Mouse (Mus musculus): ENCODE data around the gene Tfb2m. TPM values are rescaled to one million over a fixed set of nuclear protein-coding genes. Genes with fewer than 3 reads are reported as not detected.

Tfb2m gene
- polyA plus RNA-seq, 1 experiment: 125 TPM

- Histone ChIP-seq H3K27ac (replicated peaks; ENCODE audit: low read depth, low read length) (peak overlapping the region; percentile 44), H3K4me3 (ENCODE audit: insufficient read depth, low read depth, low read length) (peak overlapping the region; percentile 57), H3K4me1 (ENCODE audit: control insufficient read depth, insufficient read depth, insufficient read length, low read length) (peaks cover 22% of the 10 kb centered on the region)
Measured at GRCm38 (mm10) chr1:179548220-179548619, 2.2 kb upstream of the Tfb2m start.

- Histone ChIP-seq H3K27ac (replicated peaks; ENCODE audit: low read depth, low read length) (0 out of 2 replicates have a peak overlapping the region, but pooled peaks have one; percentile 10), H3K4me1 (ENCODE audit: control insufficient read depth, insufficient read depth, insufficient read length, low read length) (peaks cover 16% of the 10 kb centered on the region), H3K4me3 (ENCODE audit: insufficient read depth, low read depth, low read length) (peak overlapping the region; percentile 83)
Measured at GRCm38 (mm10) chr1:179547176-179547575, 1.1 kb upstream of the Tfb2m start.

DNA sequence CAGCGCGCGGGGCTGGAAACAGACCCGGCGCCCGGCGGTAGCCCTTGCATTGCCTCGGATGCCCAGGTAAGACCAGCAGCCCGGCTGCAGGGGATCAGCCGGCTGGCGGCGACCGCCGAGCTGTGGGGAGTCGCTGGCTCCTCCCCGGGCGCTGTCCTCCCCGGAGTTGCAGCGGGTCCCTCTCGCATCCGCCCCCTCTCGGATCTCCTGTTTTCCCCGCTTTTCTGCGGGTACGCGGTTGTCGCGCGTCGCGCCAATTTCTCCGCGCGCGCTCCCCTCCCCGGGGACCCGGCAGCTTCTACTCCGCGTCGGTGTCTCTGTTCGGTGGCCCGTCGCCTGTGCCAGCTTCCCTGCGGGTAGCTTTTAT is 467 bp upstream of the Tfb2m start:
- H3K4me3 ChIP-seq (ENCODE audit: insufficient read depth, low read depth, low read length): peak overlapping the region; percentile 83
- peak overlapping the region; percentile 60 for H3K27ac ChIP-seq (replicated peaks; ENCODE audit: low read depth, low read length)
- H3K4me1 ChIP-seq (ENCODE audit: control insufficient read depth, insufficient read depth, insufficient read length, low read length): peaks cover 14% of the 10 kb centered on the region

GRCm38 (mm10) chr1:179541502-179541901 is 4.6 kb downstream of the Tfb2m start:
- H3K4me1 ChIP-seq (ENCODE audit: control insufficient read depth, insufficient read depth, insufficient read length, low read length): peaks cover 5% of the 10 kb centered on the region; the same call in 1 of the 2 replicates
- H3K27ac ChIP-seq (replicated peaks; ENCODE audit: low read depth, low read length): no peak overlapping the region
- H3K4me3 ChIP-seq (ENCODE audit: insufficient read depth, low read depth, low read length): no peak overlapping the region

- Histone ChIP-seq H3K4me1 (ENCODE audit: control insufficient read depth, insufficient read depth, insufficient read length, low read length) (peaks cover 2% of the 10 kb centered on the region; the same call in 1 of the 2 replicates), H3K4me3 (ENCODE audit: insufficient read depth, low read depth, low read length) (no peak overlapping the region), H3K27ac (replicated peaks; ENCODE audit: low read depth, low read length) (no peak overlapping the region)
Measured at GRCm38 (mm10) chr1:179539887-179540286, 6.2 kb downstream of the Tfb2m start.

DNA sequence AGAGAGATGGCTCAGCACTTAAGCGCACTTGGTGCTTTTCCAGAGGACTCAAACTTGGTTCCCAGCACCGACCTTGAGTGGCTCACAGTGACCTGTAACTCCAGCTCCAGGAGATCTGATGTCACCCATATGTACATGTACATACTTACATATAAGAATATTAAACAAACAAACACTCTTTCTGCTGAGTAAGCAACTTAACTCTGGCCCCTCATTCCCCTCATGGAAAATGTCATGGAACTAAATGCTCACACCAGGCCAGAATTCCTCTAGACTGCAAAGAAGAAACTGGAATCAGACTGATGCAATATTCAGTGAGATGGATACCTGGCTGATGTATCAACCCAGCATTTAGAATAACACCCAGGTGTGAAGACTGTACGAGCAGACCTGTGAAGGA is 7.0 kb downstream of the Tfb2m start:
- H3K4me3 ChIP-seq (ENCODE audit: insufficient read depth, low read depth, low read length): no peak overlapping the region
- no peaks in the 10 kb centered on the region for H3K4me1 ChIP-seq (ENCODE audit: control insufficient read depth, insufficient read depth, insufficient read length, low read length)
- no peak overlapping the region for H3K27ac ChIP-seq (replicated peaks; ENCODE audit: low read depth, low read length)

GRCm38 (mm10) chr1:179519901-179520300 is 26.2 kb downstream of the Tfb2m start:
- Histone ChIP-seq H3K27ac (replicated peaks; ENCODE audit: low read depth, low read length) (no peak overlapping the region), H3K4me1 (ENCODE audit: control insufficient read depth, insufficient read depth, insufficient read length, low read length) (no peaks in the 10 kb centered on the region), H3K4me3 (ENCODE audit: insufficient read depth, low read depth, low read length) (no peak overlapping the region)

GRCm38 (mm10) chr1:179517713-179518465 is 28.2 kb downstream of the Tfb2m start, which contains the start of gene Smyd3:
Gene Smyd3, minus strand, starts transcription at chr1:179518041.
- H3K4me1 ChIP-seq (ENCODE audit: control insufficient read depth, insufficient read depth, insufficient read length, low read length): no peaks in the 10 kb centered on the region
- peak within 1 kb of the TSS; percentile 80 for H3K4me3 ChIP-seq (ENCODE audit: insufficient read depth, low read depth, low read length)
- no peak within 1 kb of the TSS for H3K27ac ChIP-seq (replicated peaks; ENCODE audit: low read depth, low read length)

DNA sequence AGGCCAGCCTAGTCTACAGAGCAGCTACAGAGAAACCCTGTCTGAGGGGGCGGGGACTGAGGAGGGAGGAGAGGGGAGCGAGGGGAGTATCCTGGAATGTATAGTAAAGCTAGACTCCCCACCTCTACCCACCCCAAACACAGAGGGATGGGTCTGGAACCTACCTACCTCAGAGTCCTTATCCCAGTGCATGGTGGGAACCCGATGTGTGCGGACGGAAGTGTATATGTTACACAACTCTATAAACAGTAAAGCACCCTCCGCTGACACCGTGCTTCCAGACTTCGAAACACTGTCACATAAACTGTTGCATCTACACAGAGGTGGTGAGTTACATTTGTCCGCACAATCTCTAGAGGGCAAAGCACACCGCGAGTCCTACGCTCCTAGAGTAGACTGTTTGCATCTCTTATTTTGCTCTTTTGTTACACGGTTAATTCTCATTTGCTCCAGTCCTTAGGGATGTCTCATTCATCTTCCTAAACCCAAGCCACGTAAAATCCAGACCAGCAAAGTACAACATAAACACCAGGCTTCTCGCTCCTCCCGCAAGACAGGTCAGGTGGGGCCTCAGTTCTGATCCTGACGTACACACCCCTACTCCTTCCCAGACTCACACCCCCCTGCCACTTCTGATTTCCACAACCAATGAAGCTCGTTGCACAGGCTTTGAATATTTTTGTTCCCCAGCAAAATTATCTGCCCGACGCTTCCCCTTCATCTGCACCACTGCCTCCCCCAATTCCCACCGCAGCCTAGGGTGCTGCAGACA is 28.9 kb downstream of the Tfb2m start:
- no peak overlapping the region for H3K27ac ChIP-seq (replicated peaks; ENCODE audit: low read depth, low read length)
- no peaks in the 10 kb centered on the region for H3K4me1 ChIP-seq (ENCODE audit: control insufficient read depth, insufficient read depth, insufficient read length, low read length)
- peak overlapping the region; percentile 80 for H3K4me3 ChIP-seq (ENCODE audit: insufficient read depth, low read depth, low read length)

DNA sequence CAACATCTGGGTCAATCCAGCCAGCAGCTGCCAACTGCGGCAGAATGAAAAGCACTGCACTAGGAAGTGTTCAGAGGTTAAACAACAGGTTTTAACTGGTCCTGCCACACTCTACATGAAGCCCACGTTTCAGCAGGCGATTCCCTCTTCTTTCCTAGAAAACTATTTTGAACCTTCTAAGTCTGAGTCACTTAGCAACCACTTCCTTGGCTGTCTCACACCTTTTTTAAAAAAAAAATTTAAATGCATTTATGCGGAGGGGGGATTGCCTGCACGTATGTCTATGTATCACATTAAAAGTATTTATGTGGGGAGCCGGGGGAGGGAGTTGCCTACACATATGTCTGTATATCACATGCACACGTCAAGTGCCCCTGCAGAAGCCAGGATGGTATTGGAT is 34.2 kb downstream of the Tfb2m start:
- H3K4me1 ChIP-seq (ENCODE audit: control insufficient read depth, insufficient read depth, insufficient read length, low read length): no peaks in the 10 kb centered on the region
- no peak overlapping the region for H3K27ac ChIP-seq (replicated peaks; ENCODE audit: low read depth, low read length)
- H3K4me3 ChIP-seq (ENCODE audit: insufficient read depth, low read depth, low read length): no peak overlapping the region

- no peak overlapping the region for H3K4me3 ChIP-seq (ENCODE audit: insufficient read depth, low read depth, low read length)
- no peaks in the 10 kb centered on the region for H3K4me1 ChIP-seq (ENCODE audit: control insufficient read depth, insufficient read depth, insufficient read length, low read length)
- no peak overlapping the region for H3K27ac ChIP-seq (replicated peaks; ENCODE audit: low read depth, low read length)
Measured at GRCm38 (mm10) chr1:179510546-179511340, 35.3 kb downstream of the Tfb2m start.

GRCm38 (mm10) chr1:179506530-179507315 is 39.3 kb downstream of the Tfb2m start:
- no peak overlapping the region for H3K27ac ChIP-seq (replicated peaks; ENCODE audit: low read depth, low read length)
- H3K4me1 ChIP-seq (ENCODE audit: control insufficient read depth, insufficient read depth, insufficient read length, low read length): no peaks in the 10 kb centered on the region
- no peak overlapping the region for H3K4me3 ChIP-seq (ENCODE audit: insufficient read depth, low read depth, low read length)

DNA sequence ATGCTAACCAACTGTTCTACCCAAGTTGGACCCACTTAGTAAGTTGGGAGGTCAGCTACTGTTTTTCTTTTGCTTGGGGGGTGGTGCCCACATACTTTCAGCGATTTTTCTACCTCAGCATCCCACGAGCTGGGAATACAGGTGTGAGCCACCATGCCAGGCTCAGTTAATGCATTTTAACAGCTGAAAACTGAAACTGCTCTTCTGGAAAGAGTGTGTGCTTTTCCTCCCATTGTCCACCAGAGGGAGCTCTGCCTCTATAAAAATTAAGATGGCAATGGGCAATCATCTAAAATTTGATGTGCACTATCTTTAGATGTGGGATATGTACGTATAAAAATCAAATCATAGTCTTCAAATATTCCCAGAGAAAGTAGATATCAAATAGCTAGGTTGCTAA is 43.5 kb downstream of the Tfb2m start:
- H3K4me1 ChIP-seq (ENCODE audit: control insufficient read depth, insufficient read depth, insufficient read length, low read length): no peaks in the 10 kb centered on the region
- no peak overlapping the region for H3K4me3 ChIP-seq (ENCODE audit: insufficient read depth, low read depth, low read length)
- no peak overlapping the region for H3K27ac ChIP-seq (replicated peaks; ENCODE audit: low read depth, low read length)

DNA sequence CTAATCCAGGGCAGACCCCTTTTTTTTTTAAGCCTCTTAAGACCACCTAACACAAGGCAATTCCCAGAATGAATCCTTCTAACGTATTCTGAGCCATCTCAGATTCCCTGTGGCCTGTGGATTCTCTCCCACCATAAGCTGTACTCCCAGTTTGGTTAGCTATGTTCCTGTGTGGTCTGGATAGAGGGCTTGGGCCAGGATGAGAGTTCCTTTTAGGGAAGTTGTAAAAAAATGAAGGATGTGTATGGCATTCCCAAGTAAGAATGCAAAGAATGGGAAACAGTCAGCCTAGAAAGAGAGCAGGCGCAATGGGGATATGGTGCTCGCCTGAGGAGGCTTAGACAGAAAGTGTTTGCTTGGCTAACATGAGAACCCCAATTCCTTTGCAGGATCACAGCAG is 46.8 kb downstream of the Tfb2m start:
- H3K4me3 ChIP-seq (ENCODE audit: insufficient read depth, low read depth, low read length): no peak overlapping the region
- H3K27ac ChIP-seq (replicated peaks; ENCODE audit: low read depth, low read length): no peak overlapping the region
- no peaks in the 10 kb centered on the region for H3K4me1 ChIP-seq (ENCODE audit: control insufficient read depth, insufficient read depth, insufficient read length, low read length)

Measured in brown adipose tissue, adult 24 weeks (tissue).